Mouse (Mus musculus): ENCODE data around the gene Qrich1. TPM values are rescaled to one million over a fixed set of nuclear protein-coding genes. Genes with fewer than 3 reads are reported as not detected.

Qrich1 gene
- total RNA-seq, 2 experiments from 2014 or later: 53.3 to 58.9 TPM

GRCm38 (mm10) chr9:108499231-108499630 is 17.4 kb upstream of the Qrich1 start:
- Histone ChIP-seq H3K4me3 (no peak overlapping the region), H3K27ac (no peak overlapping the region)
- DNase-seq: no peak
- intact Hi-C loops (cut with DNase I): no loop called here
- TF ChIP-seq CTCF (IDR thresholded peaks at IDR 0.05): no peak

DNA sequence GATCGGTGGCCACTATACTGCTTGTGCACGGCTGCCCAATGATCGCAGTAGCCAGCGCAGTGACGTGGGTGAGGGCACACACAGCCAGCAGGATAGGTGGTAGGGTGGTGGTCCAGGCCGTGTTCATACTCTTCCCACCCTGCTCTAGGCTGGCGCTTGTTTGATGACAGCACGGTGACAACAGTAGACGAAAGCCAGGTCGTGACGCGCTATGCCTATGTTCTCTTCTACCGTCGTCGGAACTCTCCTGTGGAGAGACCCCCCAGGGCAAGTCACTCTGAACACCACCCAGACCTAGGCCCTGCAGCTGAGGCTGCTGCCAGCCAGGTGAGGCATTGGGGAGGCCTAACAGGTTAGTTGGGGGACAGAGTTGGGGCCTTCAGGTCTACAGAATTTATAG is 16.7 kb upstream of the Qrich1 start:
- DNase-seq: peak; percentile 18
- intact Hi-C loops (cut with DNase I): no loop called here
- no peak overlapping the region for H3K27ac ChIP-seq
- TF ChIP-seq CTCF (IDR thresholded peaks at IDR 0.05): no peak
- H3K4me3 ChIP-seq: no peak overlapping the region

- intact Hi-C loops (cut with DNase I): no loop called here
- H3K4me3 ChIP-seq: peak overlapping the region; percentile 95
Observed at GRCm38 (mm10) chr9:108506901-108507300, 9.7 kb upstream of the Qrich1 start.

DNA sequence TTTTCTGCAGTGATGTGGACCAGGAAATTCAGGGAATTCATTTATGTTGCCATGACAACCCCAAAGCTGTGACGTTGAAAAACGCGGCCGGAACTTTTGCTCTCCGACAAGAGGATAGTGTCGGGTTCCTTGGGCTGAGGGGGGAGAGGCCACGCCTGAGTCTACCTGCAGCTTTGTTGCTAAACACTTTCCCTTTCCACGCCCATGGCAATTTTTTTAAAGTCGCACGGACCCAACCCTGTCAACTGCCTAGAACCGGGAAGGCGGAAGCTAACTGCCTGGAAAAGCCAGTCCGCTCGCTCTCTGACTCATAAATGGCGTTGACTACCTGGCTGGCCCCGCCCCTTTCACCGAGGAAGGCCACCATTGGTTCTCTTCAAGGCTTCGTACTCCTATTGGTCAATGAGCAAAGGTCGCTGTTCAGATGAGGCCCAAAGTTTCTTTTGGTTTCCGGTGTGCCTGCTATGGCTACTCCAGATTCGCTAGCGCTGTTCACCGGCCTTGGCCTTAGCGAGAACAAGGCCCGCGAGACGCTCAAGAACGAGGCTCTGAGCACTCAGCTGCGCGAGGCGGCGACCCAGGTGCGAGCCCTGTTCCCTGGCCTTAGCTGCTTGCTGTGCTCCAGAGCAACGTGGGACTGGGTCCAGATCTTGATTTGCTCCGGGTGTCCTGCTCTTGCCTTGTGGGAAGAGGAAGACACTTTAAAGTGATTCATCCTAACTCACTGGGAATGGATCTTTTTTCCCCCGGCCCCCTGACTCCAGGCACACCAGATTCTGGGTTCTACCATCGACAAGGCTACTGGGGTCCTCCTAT is 8.8 kb upstream of the Qrich1 start, which contains the start of gene Qars:
TSS of gene Qars (plus strand) at position 88 of the 816 bp plus-strand sequence.
- peak within 1 kb of the TSS; percentile 95 for H3K4me3 ChIP-seq
- peak within 1 kb of the TSS; percentile 93 for H3K27ac ChIP-seq
- peak; percentile 96 for DNase-seq
- intact Hi-C loops (cut with DNase I): loop anchor here (2.0 kb wide), 1 partner anchor 17 kb away; the partner anchor contains the start of gene Usp19
- no peak for TF ChIP-seq CTCF (IDR thresholded peaks at IDR 0.05)

More at GRCm38 (mm10) chr9:108506901-108507300, 9.7 kb upstream of the Qrich1 start:
- no peak for DNase-seq
- peak overlapping the region; percentile 93 for H3K27ac ChIP-seq
- no peak for TF ChIP-seq CTCF (IDR thresholded peaks at IDR 0.05)

GRCm38 (mm10) chr9:108508776-108509175 is 7.8 kb upstream of the Qrich1 start:
- intact Hi-C loops (cut with DNase I): loop anchor here (2.0 kb wide), 1 partner anchor 18 kb away; the partner anchor contains the start of gene Usp19
- no peak for TF ChIP-seq CTCF (IDR thresholded peaks at IDR 0.05)
- DNase-seq: no peak
- H3K27ac ChIP-seq: peak overlapping the region; percentile 93; the same call in 1 of the 2 replicates
- peak overlapping the region; percentile 95 for H3K4me3 ChIP-seq

GRCm38 (mm10) chr9:108517253-108517930 is 786 bp downstream of the Qrich1 start:
- intact Hi-C loops (cut with DNase I): loop anchor here (5.0 kb wide), 1 partner anchor 50 kb away; the partner anchor contains the start of genes Dalrd3 and Ndufaf3
- Histone ChIP-seq H3K4me3 (peak overlapping the region; percentile 85), H3K27ac (peak overlapping the region; percentile 98)
- no peak for TF ChIP-seq CTCF (IDR thresholded peaks at IDR 0.05)
- DNase-seq: peak; percentile 90

- Histone ChIP-seq H3K4me3 (peak overlapping the region; percentile 85), H3K27ac (peak overlapping the region; percentile 98)
- TF ChIP-seq CTCF (IDR thresholded peaks at IDR 0.05): no peak
- DNase-seq: no peak
- intact Hi-C loops (cut with DNase I): loop anchor here (5.0 kb wide), 1 partner anchor 49 kb away; the partner anchor contains the start of genes Dalrd3 and Ndufaf3
Observed at GRCm38 (mm10) chr9:108517931-108518332, 1.3 kb downstream of the Qrich1 start.

DNA sequence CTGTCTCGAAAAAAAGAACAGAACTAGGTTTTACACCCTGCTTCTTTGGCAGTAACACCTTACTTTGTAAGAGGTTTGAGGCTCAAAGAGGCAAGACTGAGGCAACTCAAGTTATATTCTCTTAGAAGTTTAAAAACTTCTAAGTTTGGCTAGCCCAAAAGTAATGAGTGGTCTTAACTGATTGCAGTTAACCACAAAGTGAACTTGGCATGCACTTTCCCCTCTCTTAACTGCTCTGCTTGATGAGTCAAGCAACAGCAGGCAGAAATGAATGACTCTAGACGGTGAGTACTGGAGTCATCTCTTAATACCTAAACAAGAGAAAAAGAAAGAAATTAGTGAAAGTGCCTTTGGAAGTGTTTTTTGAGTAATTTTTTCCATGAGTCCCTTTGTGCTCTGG is 5.0 kb downstream of the Qrich1 start:
- no peak for DNase-seq
- no peak overlapping the region for H3K4me3 ChIP-seq
- no peak overlapping the region for H3K27ac ChIP-seq
- TF ChIP-seq CTCF (IDR thresholded peaks at IDR 0.05): no peak
- intact Hi-C loops (cut with DNase I): no loop called here

DNA sequence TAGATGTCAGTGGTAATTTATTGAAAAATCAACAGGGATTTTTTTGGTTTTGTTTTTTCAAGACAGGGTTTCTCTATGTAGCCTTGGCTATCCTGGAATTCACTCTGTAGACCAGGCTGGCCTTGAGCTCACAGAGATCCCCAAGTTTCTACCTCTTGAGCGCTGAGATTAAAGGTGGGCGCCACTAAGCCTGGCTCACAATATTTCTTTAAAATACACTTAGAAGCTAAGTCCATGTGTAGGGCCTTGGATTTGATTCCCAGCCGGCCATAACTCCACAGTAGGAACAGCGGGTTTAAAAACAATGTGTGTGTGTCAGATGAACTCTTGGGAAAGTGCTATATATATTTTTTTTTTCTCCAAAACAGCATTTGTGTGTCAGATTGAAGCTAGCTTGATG is 6.7 kb downstream of the Qrich1 start:
- TF ChIP-seq CTCF (IDR thresholded peaks at IDR 0.05): no peak
- intact Hi-C loops (cut with DNase I): no loop called here
- DNase-seq: no peak
- H3K4me3 ChIP-seq: no peak overlapping the region
- no peak overlapping the region for H3K27ac ChIP-seq

- intact Hi-C loops (cut with DNase I): loop anchor here (5.0 kb wide), 1 partner anchor 37 kb away; the partner anchor contains the start of gene Impdh2
- no peak for TF ChIP-seq CTCF (IDR thresholded peaks at IDR 0.05)
- Histone ChIP-seq H3K27ac (peak overlapping the region; percentile 6; the same call in 1 of the 2 replicates), H3K4me3 (peak overlapping the region; percentile 17)
- no peak for DNase-seq
Observed at GRCm38 (mm10) chr9:108525400-108525799, 8.8 kb downstream of the Qrich1 start.

GRCm38 (mm10) chr9:108530954-108531353 is 14.3 kb downstream of the Qrich1 start:
- Histone ChIP-seq H3K27ac (no peak overlapping the region), H3K4me3 (no peak overlapping the region)
- TF ChIP-seq CTCF (IDR thresholded peaks at IDR 0.05): no peak
- no peak for DNase-seq
- intact Hi-C loops (cut with DNase I): no loop called here

- DNase-seq: no peak
- Histone ChIP-seq H3K4me3 (no peak overlapping the region), H3K27ac (no peak overlapping the region)
- intact Hi-C loops (cut with DNase I): no loop called here
- TF ChIP-seq CTCF (IDR thresholded peaks at IDR 0.05): no peak
Observed at GRCm38 (mm10) chr9:108531496-108531895, 14.9 kb downstream of the Qrich1 start.

DNA sequence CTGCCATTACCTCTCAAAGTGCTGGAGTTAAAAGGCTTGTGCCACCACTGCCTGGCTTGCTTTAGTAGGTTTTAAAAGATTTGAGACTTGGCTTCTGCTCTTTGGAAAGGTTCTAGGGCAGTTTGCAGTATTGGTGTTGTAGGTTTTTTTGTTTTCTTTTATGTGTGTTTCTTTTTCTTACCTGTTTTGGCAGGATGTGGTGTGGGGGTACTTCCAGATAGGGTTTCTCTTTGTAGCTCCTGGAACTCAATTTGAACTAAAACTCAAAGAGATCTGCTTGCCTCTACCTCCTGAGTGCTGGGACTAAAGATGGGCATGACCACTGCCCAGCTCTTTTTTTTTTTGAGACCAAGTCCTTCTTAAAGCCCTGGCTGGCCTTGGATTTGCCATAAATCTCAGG is 24.2 kb downstream of the Qrich1 start:
- no peak for TF ChIP-seq CTCF (IDR thresholded peaks at IDR 0.05)
- Histone ChIP-seq H3K4me3 (no peak overlapping the region), H3K27ac (no peak overlapping the region)
- DNase-seq: no peak
- intact Hi-C loops (cut with DNase I): no loop called here
